Mouse (Mus musculus): ENCODE data around the gene Casp14. TPM values are rescaled to one million over a fixed set of nuclear protein-coding genes. Genes with fewer than 3 reads are reported as not detected.

Casp14 gene
- total and polyA plus RNA-seq, 2 experiments from 2014 or later: not detected

DNA sequence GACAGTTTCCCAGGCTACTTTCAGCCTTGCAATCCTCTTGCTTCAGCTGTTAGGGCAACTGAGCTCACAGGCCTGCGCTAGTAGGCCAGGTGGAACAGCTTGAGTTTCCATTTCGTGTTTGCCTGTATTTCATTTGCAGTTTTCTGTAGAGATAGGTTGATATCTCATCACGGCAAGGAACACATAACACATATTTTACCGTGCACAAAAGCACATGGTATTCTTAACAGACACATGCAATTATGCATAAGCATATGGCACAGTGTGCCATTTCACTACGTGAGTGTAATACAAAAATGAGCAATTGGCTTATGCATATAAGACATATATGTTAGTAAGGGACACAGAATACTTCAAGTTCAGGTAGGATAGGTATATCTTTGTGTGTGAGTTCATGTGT is 9.8 kb upstream of the Casp14 start:
- no peak for TF ChIP-seq EP300 (IDR thresholded peaks at IDR 0.05; ENCODE audit: low read depth)
- no peak for TF ChIP-seq CTCF (IDR thresholded peaks at IDR 0.05; ENCODE audit: low read depth)
- Histone ChIP-seq H3K27me3 (ENCODE audit: control insufficient read depth, insufficient read depth, low read length) (no peaks in the 10 kb centered on the region), H3K27ac (ENCODE audit: low read depth) (no peak overlapping the region), H3K4me1 (ENCODE audit: control insufficient read depth, insufficient read depth) (no peaks in the 10 kb centered on the region), H3K9me3 (replicated peaks; ENCODE audit: control insufficient read depth, low read length) (no peaks in the 10 kb centered on the region), H3K4me3 (ENCODE audit: low read depth, low read length) (no peak overlapping the region), H3K4me2 (ENCODE audit: low read depth, low read length) (no peak overlapping the region), H3K9ac (replicated peaks; ENCODE audit: low read depth, low read length) (no peak overlapping the region), H3K36me3 (replicated peaks; ENCODE audit: control insufficient read depth, insufficient read depth, low read length) (no peaks in the 10 kb centered on the region)
- no peak for ATAC-seq (ENCODE audit: insufficient read depth, low read depth)
- WGBS: 76% methylated on average over 5 of the region's 5 CpGs
- DNase-seq (ENCODE audit: low spot score): no peak

DNA sequence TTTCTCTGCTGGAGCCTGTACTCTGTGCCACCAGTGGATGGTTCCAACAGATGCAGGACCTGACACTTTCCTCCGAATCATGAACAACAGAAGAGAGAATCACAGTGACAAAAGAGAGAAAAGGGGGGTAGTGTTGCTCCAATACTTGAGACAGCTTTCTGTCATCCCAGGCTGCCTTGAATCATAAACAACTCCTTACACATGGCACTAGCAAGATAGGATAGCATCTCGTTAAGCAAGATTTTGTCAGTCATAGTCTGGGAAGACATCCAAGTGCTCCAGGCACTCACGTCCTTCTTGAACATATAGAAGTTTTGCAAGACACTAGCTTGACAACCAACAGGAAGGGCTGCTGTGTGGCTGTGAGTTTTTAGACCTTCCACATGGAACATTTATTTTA is 8.9 kb upstream of the Casp14 start:
- ATAC-seq (ENCODE audit: insufficient read depth, low read depth): no peak
- Histone ChIP-seq H3K4me1 (ENCODE audit: control insufficient read depth, insufficient read depth) (no peaks in the 10 kb centered on the region), H3K27ac (ENCODE audit: low read depth) (no peak overlapping the region), H3K4me3 (ENCODE audit: low read depth, low read length) (no peak overlapping the region), H3K27me3 (ENCODE audit: control insufficient read depth, insufficient read depth, low read length) (no peaks in the 10 kb centered on the region), H3K9me3 (replicated peaks; ENCODE audit: control insufficient read depth, low read length) (no peaks in the 10 kb centered on the region), H3K36me3 (replicated peaks; ENCODE audit: control insufficient read depth, insufficient read depth, low read length) (no peaks in the 10 kb centered on the region), H3K4me2 (ENCODE audit: low read depth, low read length) (no peak overlapping the region), H3K9ac (replicated peaks; ENCODE audit: low read depth, low read length) (no peak overlapping the region)
- TF ChIP-seq EP300 (IDR thresholded peaks at IDR 0.05; ENCODE audit: low read depth) (no peak), CTCF (IDR thresholded peaks at IDR 0.05; ENCODE audit: low read depth) (no peak)
- no peak for DNase-seq (ENCODE audit: low spot score)
- 35% methylated on average over 3 of the region's 3 CpGs for WGBS

DNA sequence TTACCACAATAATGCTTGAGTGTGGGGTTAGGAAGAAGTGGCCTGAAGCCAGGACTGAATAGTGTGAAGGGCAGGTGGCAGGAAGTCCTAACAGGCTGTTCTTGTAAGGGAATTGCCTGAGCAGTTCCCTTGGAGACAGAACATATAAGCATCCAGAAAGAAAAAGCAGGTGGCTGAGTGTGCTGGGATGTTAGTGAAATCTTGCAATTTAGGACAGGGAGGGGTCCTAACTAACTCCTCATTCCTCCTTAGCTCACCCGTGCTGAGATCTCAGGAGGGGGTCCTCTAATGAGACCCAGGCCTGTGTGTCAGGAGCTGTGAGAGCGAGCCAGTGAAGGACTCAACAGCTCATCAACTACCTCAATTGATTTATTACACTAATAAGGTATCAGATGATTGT is 5.3 kb upstream of the Casp14 start:
- 43% methylated on average over 2 of the region's 2 CpGs for whole genome bisulfite sequencing
- Histone ChIP-seq H3K4me3 (ENCODE audit: low read depth, low read length) (no peak overlapping the region), H3K9ac (replicated peaks; ENCODE audit: low read depth, low read length) (no peak overlapping the region), H3K27ac (ENCODE audit: low read depth) (no peak overlapping the region), H3K4me2 (ENCODE audit: low read depth, low read length) (no peak overlapping the region), H3K36me3 (replicated peaks; ENCODE audit: control insufficient read depth, insufficient read depth, low read length) (no peaks in the 10 kb centered on the region), H3K27me3 (ENCODE audit: control insufficient read depth, insufficient read depth, low read length) (no peaks in the 10 kb centered on the region), H3K9me3 (replicated peaks; ENCODE audit: control insufficient read depth, low read length) (no peaks in the 10 kb centered on the region), H3K4me1 (ENCODE audit: control insufficient read depth, insufficient read depth) (no peaks in the 10 kb centered on the region)
- no peak for ATAC-seq (ENCODE audit: insufficient read depth, low read depth)
- TF ChIP-seq CTCF (IDR thresholded peaks at IDR 0.05; ENCODE audit: low read depth): no peak
- TF ChIP-seq EP300 (IDR thresholded peaks at IDR 0.05; ENCODE audit: low read depth): no peak
- no peak for DNase-seq (ENCODE audit: low spot score)

DNA sequence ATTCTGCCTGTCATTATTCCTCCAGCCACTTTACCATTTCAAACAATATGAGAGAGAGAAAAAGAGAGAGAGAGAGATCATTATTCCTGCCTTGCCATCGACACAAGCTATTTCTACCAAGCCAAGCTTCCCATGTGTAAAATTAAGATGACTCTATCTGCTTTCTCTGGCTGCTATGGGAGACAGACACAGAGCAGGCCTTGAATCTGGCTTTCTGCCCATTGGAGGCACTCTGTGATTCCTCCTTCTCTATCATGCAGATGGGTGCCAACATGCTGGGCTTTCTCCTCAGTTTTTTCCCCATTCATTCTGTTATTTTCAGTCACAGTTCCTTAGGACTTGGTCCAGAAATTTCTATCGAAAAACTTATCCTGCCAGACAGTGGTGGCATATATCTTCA is 4.6 kb upstream of the Casp14 start:
- no peak overlapping the region for H3K9ac ChIP-seq (replicated peaks; ENCODE audit: low read depth, low read length)
- H3K9me3 ChIP-seq (replicated peaks; ENCODE audit: control insufficient read depth, low read length): no peaks in the 10 kb centered on the region
- ATAC-seq (ENCODE audit: insufficient read depth, low read depth): no peak
- no peak overlapping the region for H3K4me3 ChIP-seq (ENCODE audit: low read depth, low read length)
- TF ChIP-seq EP300 (IDR thresholded peaks at IDR 0.05; ENCODE audit: low read depth): no peak
- H3K4me2 ChIP-seq (ENCODE audit: low read depth, low read length): no peak overlapping the region
- no peaks in the 10 kb centered on the region for H3K27me3 ChIP-seq (ENCODE audit: control insufficient read depth, insufficient read depth, low read length)
- no peaks in the 10 kb centered on the region for H3K36me3 ChIP-seq (replicated peaks; ENCODE audit: control insufficient read depth, insufficient read depth, low read length)
- no peaks in the 10 kb centered on the region for H3K4me1 ChIP-seq (ENCODE audit: control insufficient read depth, insufficient read depth)
- 48% methylated on average over 2 of the region's 2 CpGs for WGBS
- no peak for DNase-seq (ENCODE audit: low spot score)
- no peak overlapping the region for H3K27ac ChIP-seq (ENCODE audit: low read depth)

DNA sequence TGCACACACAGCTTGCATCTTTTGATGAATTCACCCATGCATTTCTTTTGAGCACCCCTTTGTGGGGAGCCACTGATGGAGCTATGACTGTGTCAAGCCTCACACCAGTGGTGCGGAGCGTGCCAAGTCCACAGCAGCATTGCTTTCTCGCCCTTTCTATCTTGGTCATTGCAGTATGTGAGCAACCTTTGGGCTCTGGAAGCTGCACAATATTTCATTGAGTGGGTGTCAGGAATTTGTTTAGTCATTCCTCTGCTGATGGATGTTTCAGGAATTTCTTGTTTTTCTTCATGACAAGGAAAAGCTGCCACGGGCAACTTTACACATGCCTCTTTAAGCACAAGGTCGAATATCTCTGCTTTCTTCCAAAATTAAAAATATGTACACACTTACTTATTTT is 3.9 kb upstream of the Casp14 start:
- WGBS: 70% methylated on average over 5 of the region's 5 CpGs
- no peak for TF ChIP-seq EP300 (IDR thresholded peaks at IDR 0.05; ENCODE audit: low read depth)
- TF ChIP-seq CTCF (IDR thresholded peaks at IDR 0.05; ENCODE audit: low read depth): no peak
- no peak for DNase-seq (ENCODE audit: low spot score)
- H3K36me3 ChIP-seq (replicated peaks; ENCODE audit: control insufficient read depth, insufficient read depth, low read length): no peaks in the 10 kb centered on the region
- H3K9ac ChIP-seq (replicated peaks; ENCODE audit: low read depth, low read length): no peak overlapping the region
- H3K4me1 ChIP-seq (ENCODE audit: control insufficient read depth, insufficient read depth): no peaks in the 10 kb centered on the region
- no peaks in the 10 kb centered on the region for H3K27me3 ChIP-seq (ENCODE audit: control insufficient read depth, insufficient read depth, low read length)
- no peak overlapping the region for H3K4me3 ChIP-seq (ENCODE audit: low read depth, low read length)
- ATAC-seq (ENCODE audit: insufficient read depth, low read depth): no peak
- no peak overlapping the region for H3K4me2 ChIP-seq (ENCODE audit: low read depth, low read length)
- no peak overlapping the region for H3K27ac ChIP-seq (ENCODE audit: low read depth)
- H3K9me3 ChIP-seq (replicated peaks; ENCODE audit: control insufficient read depth, low read length): no peaks in the 10 kb centered on the region

DNA sequence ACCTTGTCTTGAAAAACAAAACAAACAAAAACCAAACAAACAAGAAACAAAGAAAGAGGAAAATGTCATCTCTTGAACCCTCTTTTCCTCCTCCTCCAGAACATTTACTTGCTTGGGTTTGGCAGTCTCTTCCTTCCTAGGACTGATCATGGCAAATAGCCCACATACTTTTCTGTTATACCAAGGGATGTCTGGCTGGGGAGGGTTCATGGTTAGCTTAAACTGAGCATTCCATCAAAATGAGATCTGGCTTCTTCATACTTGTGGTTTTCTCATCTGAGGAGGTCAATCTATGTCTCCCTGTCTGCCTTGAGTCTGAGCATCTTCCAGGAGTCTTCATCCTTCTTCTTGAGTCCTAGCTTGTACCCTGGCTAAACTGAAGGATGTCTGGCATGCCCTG is 1.9 kb downstream of the Casp14 start:
- H3K4me2 ChIP-seq (ENCODE audit: low read depth, low read length): no peak overlapping the region
- no peak for ATAC-seq (ENCODE audit: insufficient read depth, low read depth)
- H3K27me3 ChIP-seq (ENCODE audit: control insufficient read depth, insufficient read depth, low read length): no peaks in the 10 kb centered on the region
- H3K4me3 ChIP-seq (ENCODE audit: low read depth, low read length): no peak overlapping the region
- no peaks in the 10 kb centered on the region for H3K9me3 ChIP-seq (replicated peaks; ENCODE audit: control insufficient read depth, low read length)
- no peak overlapping the region for H3K9ac ChIP-seq (replicated peaks; ENCODE audit: low read depth, low read length)
- DNase-seq (ENCODE audit: low spot score): no peak
- H3K27ac ChIP-seq (ENCODE audit: low read depth): no peak overlapping the region
- H3K36me3 ChIP-seq (replicated peaks; ENCODE audit: control insufficient read depth, insufficient read depth, low read length): no peaks in the 10 kb centered on the region
- no peaks in the 10 kb centered on the region for H3K4me1 ChIP-seq (ENCODE audit: control insufficient read depth, insufficient read depth)
- TF ChIP-seq CTCF (IDR thresholded peaks at IDR 0.05; ENCODE audit: low read depth) (no peak), EP300 (IDR thresholded peaks at IDR 0.05; ENCODE audit: low read depth) (no peak)
